Mouse (Mus musculus) embryo, embryonic 11.5 days (tissue): ENCODE measurements at regions not wholly inside any gene's neighbourhood (a gene's known extent, or its start where the extent isn't known, plus 50 kb on each side); places are given as distances from the start of the nearest gene placed in this dataset.

ENCODE experiments used
- DNase-seq: peaks from one replicate; pipeline ENCODE4 v3.0.0-alpha.2; 2012; ENCODE audit warnings: low read depth, low spot score

GRCm38 (mm10) chr8:53096272-53096784, 415.2 kb upstream of the Aga start:
- DNase-seq = no peak

GRCm38 (mm10) chr8:53140041-53140440, 371.5 kb upstream of the Aga start:
- DNase-seq = no peak

DNA sequence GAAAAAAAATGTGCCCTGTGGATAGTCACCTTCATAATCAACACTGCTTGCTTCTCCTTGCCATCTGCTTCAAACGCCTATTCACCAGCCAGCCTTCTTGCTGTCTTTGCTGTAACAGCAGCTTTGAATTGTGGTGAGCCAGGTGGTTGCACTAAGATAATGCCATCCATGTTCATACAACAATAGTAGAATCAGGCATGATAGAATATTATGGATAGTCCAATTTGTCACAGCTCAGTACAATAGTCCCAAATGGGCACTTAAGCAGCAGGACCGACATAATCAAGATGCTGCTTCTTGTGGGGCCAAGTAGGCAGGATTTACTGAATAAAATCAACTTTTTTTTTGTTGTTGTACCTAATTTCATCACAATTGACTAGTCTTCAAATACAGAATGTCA, 362.6 kb upstream of the Aga start:
- no peak for DNase-seq

DNA sequence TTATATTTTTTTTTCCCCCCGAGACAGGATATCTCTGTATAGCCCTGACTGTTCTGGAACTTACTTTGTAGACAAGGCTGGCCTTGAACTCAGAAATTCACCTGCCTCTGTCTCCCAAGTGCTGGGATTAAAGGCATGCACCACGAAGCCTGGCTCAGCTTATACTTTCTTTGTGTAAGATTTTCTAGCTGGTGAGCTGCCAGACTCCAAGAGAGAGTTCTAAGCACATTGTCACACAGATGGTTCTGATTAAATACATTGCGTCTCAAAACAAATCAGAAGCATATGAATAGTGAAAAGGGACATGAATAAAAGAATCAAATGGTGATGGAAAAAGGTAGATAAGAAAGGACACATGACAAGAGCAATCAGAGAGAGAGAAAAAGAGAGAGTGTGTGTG, 347.5 kb upstream of the Aga start:
- peak; percentile 3 for DNase-seq

- no peak for DNase-seq
Measured at GRCm38 (mm10) chr8:53171694-53172299, 339.7 kb upstream of the Aga start.

GRCm38 (mm10) chr8:53192519-53192918, 319.0 kb upstream of the Aga start:
- no peak for DNase-seq

GRCm38 (mm10) chr8:53222194-53222593, 289.3 kb upstream of the Aga start:
- DNase-seq = no peak
